Mouse (Mus musculus) myocyte (in vitro differentiated cells): Measurements from ENCODE around the gene Iba57.

Experiments
- CEBPB ChIP-seq: IDR thresholded peaks from 2 replicates; pipeline ENCODE4 v1.6.1; 2011; ENCODE audit warnings: mild to moderate bottlenecking, moderate library complexity; ENCODE audit not compliant: poor library complexity, insufficient read depth, severe bottlenecking
- E2F4 ChIP-seq: IDR thresholded peaks from one replicate; pipeline ENCODE4 v1.6.1; 2011; ENCODE audit warnings: mild to moderate bottlenecking, control low read depth, moderate library complexity; ENCODE audit not compliant: insufficient read depth
- MAX ChIP-seq: IDR thresholded peaks from one replicate; pipeline ENCODE4 v1.6.1; 2011; ENCODE audit warnings: low read depth, mild to moderate bottlenecking, control low read depth
- MYOD1 ChIP-seq, 3 experiments: IDR thresholded peaks; one replicate each; pipeline ENCODE4 v1.6.1; 2011; ENCODE audit warnings: control low read depth in 2 of 3, low read depth in 2 of 3, mild to moderate bottlenecking in 2 of 3, moderate library complexity in 1 of 3; ENCODE audit not compliant: insufficient read length in 2 of 3, control insufficient read depth in 1 of 3
- MYOG ChIP-seq, 3 experiments: IDR thresholded peaks; one replicate each; pipeline ENCODE4 v1.6.1; 2011; ENCODE audit warnings: control low read depth in 2 of 3, low read depth in 2 of 3, mild to moderate bottlenecking in 2 of 3; ENCODE audit not compliant: insufficient read length in 2 of 3, control insufficient read depth in 1 of 3, insufficient read depth in 1 of 3
- POLR2A ChIP-seq: IDR thresholded peaks from one replicate; pipeline ENCODE4 v1.6.1; 2011; ENCODE audit warnings: low read depth, mild to moderate bottlenecking, control low read depth, moderate library complexity; ENCODE audit not compliant: insufficient read length
- POLR2AphosphoS2 ChIP-seq: IDR thresholded peaks from one replicate; pipeline ENCODE4 v1.6.1; 2011; ENCODE audit warnings: low read depth, control low read depth; ENCODE audit not compliant: insufficient read length
- SRF ChIP-seq: IDR thresholded peaks from one replicate; pipeline ENCODE4 v1.6.1; 2011; ENCODE audit warnings: low read depth; ENCODE audit not compliant: control insufficient read depth, insufficient read length
- TCF12 ChIP-seq: IDR thresholded peaks from one replicate; pipeline ENCODE4 v1.6.1; 2011; ENCODE audit warnings: mild to moderate bottlenecking, control low read depth; ENCODE audit not compliant: poor library complexity, insufficient read depth, severe bottlenecking
- USF1 ChIP-seq: IDR thresholded peaks from one replicate; pipeline ENCODE4 v1.6.1; 2011; ENCODE audit warnings: low read depth, mild to moderate bottlenecking, control low read depth, moderate library complexity

- no peak for TF ChIP-seq E2F4
- no peak for TF ChIP-seq TCF12
- no peak for TF ChIP-seq MYOG (IDR thresholded peaks at IDR 0.05; ENCODE audit: control insufficient read depth in 1 of 3, insufficient read depth in 1 of 3, insufficient read length in 2 of 3, low read depth in 2 of 3)
- TF ChIP-seq POLR2A: no peak
- no peak for TF ChIP-seq CEBPB
- no peak for TF ChIP-seq SRF
- no peak for TF ChIP-seq MAX
- TF ChIP-seq MYOD1 (IDR thresholded peaks at IDR 0.05; ENCODE audit: control insufficient read depth in 1 of 3, insufficient read length in 2 of 3, low read depth in 2 of 3): no peak
- no peak for TF ChIP-seq POLR2AphosphoS2
- TF ChIP-seq USF1: no peak
Observed at GRCm38 (mm10) chr11:59132065-59132464, 31.5 kb downstream of the Iba57 start.
